Mouse (Mus musculus) thymus, postnatal 14 days (tissue): ENCODE results near the gene Gm47959.
"Not testable (repeated sequence)": the region's sequence is repeated elsewhere in the genome, so short reads cannot be mapped to it uniquely, and the experiment has no call there.

Experiments
- DNase-seq: peaks from one replicate; pipeline ENCODE4 v3.0.0; 2021

The Gm47959 gene

DNA sequence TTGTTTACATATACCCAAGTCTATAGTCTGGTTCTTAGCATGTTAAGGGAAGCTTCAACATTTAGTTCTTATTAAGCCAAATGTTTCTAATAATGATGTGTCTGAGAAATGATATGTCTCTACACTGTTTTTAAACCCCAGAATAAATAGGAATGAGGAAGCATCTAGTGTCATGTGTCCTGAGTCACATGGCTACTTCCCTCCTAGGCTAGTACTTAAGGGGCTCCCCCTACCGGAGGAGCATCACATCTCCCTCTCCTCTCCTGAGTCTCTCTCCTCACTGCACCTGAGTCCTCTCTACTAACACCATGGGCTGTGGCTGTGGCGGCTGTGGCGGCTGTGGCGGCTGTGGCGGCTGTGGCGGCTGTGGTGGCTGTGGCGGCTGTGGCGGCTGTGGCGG is at the start of gene Gm47959:
TSS of gene Gm47959 (plus strand) at position 243 of the 400 bp plus-strand sequence.
- not testable (repeated sequence) for DNase-seq

DNA sequence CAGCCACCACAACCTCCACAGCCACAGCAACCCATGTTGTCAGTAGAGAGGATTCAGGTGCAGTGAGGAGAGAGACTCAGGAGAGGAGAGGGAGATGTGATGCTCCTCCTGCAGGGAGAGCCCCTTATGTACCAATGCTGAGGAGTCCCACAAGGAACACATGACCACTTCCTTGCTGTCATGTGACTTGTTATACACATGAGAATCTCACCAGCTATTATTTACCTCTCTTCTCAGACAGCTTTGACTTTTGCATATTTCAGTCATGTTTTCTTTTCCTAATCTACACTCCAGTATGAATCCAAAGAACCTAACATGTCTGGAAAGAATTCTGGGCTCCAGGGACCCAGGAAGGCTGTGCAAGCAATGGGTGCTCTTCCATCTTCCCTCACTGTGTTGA is 44.4 kb upstream of the Gm47959 start, which contains the start of gene Gm7544:
TSS of gene Gm7544 (minus strand) at position 101 of the 400 bp plus-strand sequence.
- DNase-seq = not testable (repeated sequence)

DNA sequence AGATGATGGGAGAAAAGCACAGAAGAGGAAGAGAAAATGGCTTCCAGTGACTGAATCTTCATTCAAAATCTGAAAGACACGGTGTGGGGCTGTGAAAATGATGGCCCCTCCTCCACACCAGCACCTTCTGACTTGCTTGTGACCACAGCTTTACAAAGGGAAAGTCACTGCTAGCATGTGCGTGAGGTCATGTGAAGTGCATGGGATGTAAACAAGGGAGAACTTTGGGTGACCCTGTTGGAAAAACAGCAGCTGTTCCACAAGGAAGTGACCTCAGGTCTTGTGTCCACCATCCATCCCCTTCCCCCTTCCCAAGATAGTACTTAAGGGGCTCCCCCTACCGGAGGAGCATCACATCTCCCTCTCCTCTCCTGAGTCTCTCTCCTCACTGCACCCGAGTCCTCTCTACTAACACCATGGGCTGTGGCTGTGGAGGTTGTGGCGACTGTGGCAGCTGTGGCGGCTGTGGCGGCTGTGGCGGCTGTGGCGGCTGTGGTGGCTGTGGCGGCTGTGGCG is 40.4 kb upstream of the Gm47959 start, which contains the start of gene Gm47955:
TSS of gene Gm47955 (plus strand) at position 417 of the 516 bp plus-strand sequence.
- no peak for DNase-seq

- DNase-seq = no peak
Observed at GRCm38 (mm10) chr1:82966413-82966812, 33.9 kb upstream of the Gm47959 start.

DNA sequence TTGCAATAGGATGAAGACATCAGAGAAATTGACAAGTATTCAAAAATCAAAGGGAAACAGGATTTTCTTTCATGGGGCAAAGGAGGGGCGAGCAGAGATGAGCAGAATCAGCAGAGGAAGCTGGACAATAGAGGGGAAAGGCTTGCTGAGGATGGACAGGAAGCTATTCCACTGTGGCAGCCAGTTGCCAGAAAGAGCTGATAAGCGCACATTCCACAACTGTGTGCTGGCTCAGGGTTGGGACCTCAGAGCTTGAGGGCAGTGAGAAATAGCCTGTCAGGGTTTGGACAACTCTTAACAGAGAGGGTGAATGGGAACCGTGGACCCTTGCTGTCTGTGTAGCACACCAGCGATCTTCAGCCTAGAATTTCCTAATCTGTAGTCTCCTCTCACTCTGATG is 28.3 kb upstream of the Gm47959 start:
- DNase-seq = no peak

- no peak for DNase-seq
Observed at GRCm38 (mm10) chr1:82973244-82973643, 27.1 kb upstream of the Gm47959 start.

DNA sequence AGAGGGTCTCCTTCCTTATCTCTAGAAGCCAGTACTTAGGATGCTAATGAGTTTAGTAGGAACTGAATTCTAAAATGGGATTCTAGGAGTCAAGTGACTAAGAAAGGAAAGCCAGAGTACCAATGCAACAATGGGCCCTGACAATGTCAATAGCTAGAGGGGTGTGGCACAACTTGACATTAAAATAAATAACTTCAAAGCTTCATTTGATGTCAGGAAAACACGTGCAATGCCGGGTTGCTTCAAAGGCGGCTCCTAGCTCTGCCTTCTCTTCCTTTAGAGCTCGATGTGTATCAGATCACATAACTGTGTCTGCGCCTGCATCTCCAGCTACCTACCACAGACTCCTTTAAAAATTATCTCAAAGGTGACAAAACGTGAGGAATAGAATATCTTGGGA is 26.4 kb upstream of the Gm47959 start:
- DNase-seq = peak; percentile 44

DNA sequence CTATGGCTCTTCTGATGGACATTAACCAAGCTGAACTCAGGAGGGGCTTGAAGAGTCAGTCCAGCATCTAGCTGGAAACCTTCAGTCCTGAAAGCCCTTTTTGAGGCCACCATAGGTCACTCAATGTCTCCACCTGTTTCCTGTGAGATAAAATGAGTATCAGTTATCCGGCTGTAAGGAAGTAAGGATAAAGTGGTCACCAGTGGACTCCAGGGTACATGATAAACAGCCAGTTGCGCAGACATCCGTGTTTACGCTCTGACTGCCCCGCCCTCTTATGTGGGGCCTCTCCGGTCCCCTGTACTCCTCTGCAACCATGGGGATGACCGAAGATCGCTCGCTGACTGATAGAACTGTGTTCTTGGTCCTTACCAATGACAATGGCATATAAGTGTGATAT is 26.0 kb upstream of the Gm47959 start:
- DNase-seq = no peak

GRCm38 (mm10) chr1:82975750-82976149 is 24.6 kb upstream of the Gm47959 start:
- DNase-seq = peak; percentile 12

DNA sequence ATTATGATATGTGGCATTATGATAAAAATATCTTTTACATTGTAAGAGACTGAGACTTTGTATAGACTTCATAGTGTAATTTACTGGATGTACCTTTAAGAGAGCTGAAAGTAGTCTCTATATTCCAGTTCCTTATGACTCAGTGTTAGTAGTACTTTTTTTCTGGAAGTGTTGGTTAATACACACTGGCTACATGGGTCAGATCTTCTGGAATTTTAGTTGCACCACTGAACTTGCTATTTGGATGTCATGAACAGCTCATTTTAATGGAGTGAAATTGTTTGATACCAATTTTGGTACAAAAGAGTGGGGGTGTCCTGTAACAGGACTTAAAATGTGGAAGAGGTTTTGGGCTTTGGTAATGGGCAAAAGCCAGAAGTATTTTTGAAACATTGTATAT is 22.5 kb upstream of the Gm47959 start:
- no peak for DNase-seq

DNA sequence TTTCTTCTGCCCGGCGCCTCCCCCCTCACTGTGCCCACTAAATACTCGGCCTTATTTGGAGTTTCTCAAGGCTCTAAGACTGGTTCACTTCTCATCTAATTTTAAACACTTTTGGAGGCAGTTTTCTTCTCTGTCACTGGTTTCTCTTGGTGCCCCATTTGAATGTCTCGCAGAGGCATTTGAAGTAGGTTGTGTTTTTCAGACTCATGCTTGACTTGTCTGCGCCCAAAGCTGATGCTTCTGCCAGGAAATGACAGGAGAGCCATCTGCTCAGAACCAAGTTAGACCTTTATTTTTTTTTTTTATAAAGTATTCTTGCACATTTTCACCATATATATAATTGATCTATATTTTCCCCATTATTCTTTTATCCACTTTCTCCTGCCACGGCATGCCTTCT is 13.6 kb upstream of the Gm47959 start:
- no peak for DNase-seq

DNA sequence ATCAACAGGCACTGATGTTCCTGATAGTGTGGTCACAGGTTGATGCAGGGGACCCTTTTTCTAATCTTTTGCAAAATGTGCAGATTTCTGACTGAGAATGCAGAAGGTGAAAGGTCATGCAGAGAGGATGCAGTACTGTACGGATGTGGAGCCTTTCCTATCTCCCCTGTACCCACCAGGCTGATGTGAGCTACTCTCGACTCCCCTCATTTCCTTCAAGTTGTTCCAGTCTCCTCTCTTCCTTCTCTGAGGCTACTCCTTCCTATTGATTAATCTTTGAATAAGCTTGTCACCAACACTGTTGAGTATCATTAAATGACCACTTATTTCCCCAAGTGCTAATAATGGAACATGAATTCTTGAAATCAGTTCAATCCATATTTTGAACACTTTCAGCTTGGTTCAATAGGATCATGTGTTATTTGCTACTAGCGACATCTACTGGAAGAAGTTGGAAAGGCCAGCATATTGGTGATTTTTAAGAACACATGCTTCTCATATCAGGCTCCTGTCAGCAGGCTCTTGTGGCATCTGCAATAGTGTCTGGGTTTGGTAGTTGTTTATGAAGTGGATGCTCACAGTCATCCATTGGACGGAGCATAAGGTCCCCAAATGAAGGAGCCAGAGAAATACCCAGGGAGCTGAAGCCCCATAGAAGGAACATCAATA is 12.7 kb upstream of the Gm47959 start:
- peak; percentile 51 for DNase-seq

GRCm38 (mm10) chr1:82991062-82991461 is 9.3 kb upstream of the Gm47959 start:
- no peak for DNase-seq

- DNase-seq = no peak
Observed at GRCm38 (mm10) chr1:82991596-82991995, 8.8 kb upstream of the Gm47959 start.

- DNase-seq = no peak
Observed at GRCm38 (mm10) chr1:82992093-82992492, 8.3 kb upstream of the Gm47959 start.

DNA sequence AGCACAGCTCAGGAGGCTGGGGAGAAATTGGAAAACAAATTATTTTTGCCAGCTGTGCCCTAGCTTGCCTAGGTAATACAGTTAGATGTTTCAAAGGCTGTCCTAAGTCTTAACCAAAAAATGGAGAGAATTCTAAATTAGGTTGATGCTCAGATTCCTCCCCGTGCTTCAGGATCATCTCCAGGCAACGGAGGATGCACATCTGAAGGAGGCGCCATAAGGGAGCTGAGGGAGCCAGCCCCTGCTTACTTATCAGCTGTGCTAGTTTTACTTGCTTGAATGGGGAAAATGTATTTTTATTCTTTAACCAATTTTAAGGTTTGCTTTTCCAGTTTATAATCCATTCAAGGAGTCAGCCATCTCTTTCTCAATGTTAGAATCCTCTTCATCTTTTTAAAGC is 6.4 kb upstream of the Gm47959 start:
- DNase-seq = no peak

GRCm38 (mm10) chr1:83006218-83007179 is 6.2 kb downstream of the Gm47959 start:
- DNase-seq = no peak

DNA sequence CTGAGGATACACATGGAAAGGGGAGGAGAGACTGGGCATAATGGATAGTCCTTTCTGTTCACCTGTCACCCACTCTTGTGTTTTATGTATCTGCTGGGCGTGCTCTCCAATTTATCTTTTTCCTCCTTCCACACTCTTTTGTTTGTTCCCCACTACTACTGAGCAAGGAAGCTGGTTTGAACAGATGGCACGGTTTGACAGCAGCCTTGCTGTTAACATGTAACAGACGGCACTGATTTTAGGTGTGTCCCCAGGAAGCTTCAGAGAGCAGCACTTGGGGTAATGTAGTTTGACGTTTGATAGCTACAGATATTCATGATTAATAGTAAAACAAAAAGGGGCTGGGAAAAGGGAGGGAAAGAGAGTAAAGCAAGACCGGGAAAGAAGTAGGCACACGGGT is 7.1 kb downstream of the Gm47959 start:
- no peak for DNase-seq

- DNase-seq = no peak
Observed at GRCm38 (mm10) chr1:83014477-83014876, 14.1 kb downstream of the Gm47959 start.

DNA sequence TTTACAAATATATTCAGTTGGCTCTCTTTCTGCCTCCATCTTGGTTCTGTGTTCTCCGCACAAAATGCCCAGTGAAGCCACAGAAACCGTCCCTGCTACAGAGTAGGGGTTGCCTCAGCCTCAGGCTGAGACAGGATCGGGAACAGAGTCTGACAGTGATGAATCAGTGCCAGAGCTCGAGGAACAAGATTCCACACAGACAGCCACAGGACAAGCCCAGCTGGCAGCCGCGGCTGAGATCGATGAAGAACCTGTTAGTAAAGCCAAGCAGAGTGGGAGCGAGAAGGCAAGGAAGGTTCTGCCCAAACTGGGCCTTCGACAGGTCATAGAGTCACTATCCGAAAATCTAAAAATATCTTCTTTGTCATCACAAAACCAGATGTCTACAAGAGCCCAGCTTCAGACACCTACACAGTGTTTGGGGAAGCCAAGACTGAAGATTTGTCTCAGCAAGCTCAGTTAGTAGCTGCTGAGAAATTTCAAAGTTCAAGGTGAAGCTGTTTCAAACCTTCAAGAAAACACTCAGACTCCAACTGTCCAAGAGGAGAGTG is 15.1 kb downstream of the Gm47959 start:
- no peak for DNase-seq

DNA sequence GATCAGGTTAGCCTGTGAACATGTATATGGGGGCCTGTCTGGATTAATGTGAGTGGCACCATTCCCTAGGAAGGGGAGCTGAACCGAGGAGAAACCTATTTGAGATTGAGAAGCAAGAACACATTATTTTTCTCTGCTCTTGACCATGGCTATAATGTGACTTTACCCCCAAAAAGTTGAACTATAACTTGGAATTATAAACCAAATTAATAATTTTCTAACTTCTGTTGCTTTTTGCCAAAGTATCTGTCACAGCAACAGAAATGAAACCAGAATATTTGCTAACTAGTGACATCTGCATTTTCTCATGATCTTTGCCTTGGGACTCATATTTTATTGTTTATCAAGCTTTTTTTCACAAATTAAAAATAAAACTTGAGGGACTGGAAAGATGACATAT is 16.2 kb downstream of the Gm47959 start:
- no peak for DNase-seq

DNA sequence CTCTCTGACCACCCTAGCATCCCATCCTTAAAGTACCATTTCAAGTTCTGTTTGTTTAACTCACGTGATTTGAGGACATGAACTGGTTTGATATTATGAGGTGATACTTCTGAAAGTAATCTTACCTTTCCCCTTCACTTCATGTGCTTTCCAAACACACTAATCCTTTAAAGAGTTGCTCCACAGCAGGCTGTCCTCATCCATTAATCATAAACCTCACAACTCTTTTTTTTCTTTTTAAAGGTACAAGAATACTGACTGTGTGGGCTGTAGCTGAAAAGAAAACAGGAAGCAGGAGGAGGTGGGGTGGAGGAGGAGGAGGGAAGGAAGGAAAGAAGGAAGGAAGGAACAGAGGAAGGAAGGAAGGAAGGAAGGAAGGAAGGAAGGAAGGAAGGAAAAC is 31.6 kb downstream of the Gm47959 start:
- no peak for DNase-seq

DNA sequence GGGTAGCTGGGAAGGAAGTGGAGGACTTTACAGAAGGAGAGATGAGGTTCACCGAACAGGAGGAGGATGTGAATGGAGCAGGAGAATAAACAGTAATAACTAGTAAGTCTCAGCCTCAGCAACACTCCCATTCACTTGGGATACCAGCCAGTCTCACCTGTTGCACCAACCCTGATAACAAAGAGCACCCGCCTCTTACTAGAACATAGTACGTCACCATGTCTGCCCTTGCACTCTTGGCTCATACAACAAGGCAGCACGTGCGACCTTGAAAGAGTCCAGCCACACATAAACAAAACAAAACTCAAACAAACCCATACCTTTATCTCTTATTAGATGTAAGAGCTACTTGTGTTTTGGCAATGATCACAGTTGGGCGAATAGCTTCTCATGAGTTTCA is 32.2 kb downstream of the Gm47959 start:
- DNase-seq = no peak
